Comparison of ENCODE assay signal across 25 mouse cellular contexts in the genomic region with DNA sequence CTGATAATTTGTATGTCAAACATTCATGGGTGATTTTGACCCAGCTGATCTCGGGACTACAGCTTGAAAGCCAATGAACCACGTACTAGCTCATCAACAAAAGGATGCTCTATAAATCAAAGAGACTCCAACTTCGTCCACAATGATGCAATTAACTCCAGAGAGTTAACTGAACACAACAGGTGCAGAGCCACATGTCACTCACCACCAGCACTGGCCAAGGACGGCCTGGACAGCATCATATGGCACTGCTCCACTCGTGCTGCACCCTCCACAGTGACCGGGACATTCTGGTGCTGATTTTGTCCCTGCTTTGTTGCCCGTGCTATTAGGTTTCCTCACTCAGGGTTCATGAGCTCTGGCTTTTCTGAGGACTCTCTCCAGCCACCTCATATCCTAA.
A peak's percentile ranks its signal among the peaks of the same experiment; 100 is the strongest.
DNase-seq lines count a peak whose midpoint lies in the region; ATAC-seq and TF ChIP-seq lines count a peak whose summit lies in the region.
"Had no signal": no experiment of that assay in that cellular context is flagged by ENCODE, and none has a peak within 500 bp of the region (broad histone marks: within the 10 kb centered on the region; RNA-seq: fewer than 3 reads in every experiment).

No protein-coding gene starts in this region.

- H3K9ac ChIP-seq in limb, embryonic 11.5 days (ENCODE audit: low read length), result no peak overlapping the region
- H3K9ac ChIP-seq: forebrain, embryonic 13.5 days; forebrain, postnatal 0 days; heart, embryonic 12.5 days; heart, embryonic 15.5 days; hindbrain, embryonic 13.5 days had no signal

- no peak overlapping the region for H3K27ac ChIP-seq in limb, embryonic 11.5 days (replicated peaks; ENCODE audit: low read depth, low read length)
- H3K27ac ChIP-seq in limb, embryonic 10.5 days, result no peak overlapping the region
- H3K27ac ChIP-seq: forebrain, embryonic 10.5 days; forebrain, embryonic 13.5 days; gastrocnemius, adult 2 months; heart, embryonic 15.5 days; hindbrain, embryonic 10.5 days; hindbrain, embryonic 13.5 days had no signal

- no peaks in the 10 kb centered on the region for H3K4me1 ChIP-seq in limb, embryonic 11.5 days (ENCODE audit: control insufficient read depth, insufficient read depth, low read length)
- peaks cover 23% of the 10 kb centered on the region for H3K4me1 ChIP-seq in limb, embryonic 10.5 days
- H3K4me1 ChIP-seq: forebrain, embryonic 10.5 days; forebrain, embryonic 13.5 days; hindbrain, embryonic 10.5 days; hindbrain, embryonic 13.5 days had no signal

- 44% methylated on average over 7 of the region's 7 CpGs for WGBS in limb, embryonic 11.5 days
- 55% methylated on average over 7 of the region's 7 CpGs for WGBS in limb, embryonic 10.5 days

- no peak overlapping the region for H3K4me2 ChIP-seq in limb, embryonic 11.5 days (ENCODE audit: low read depth, severe bottlenecking)
- H3K4me2 ChIP-seq in myocyte (ENCODE audit: low read depth), result peak overlapping the region; percentile 30
- H3K4me2 ChIP-seq: forebrain, embryonic 13.5 days; heart, embryonic 12.5 days; heart, embryonic 15.5 days; hindbrain, embryonic 13.5 days had no signal

- H3K9me3 ChIP-seq in limb, embryonic 11.5 days (ENCODE audit: control insufficient read depth, low read length), result no peaks in the 10 kb centered on the region
- no peaks in the 10 kb centered on the region for H3K9me3 ChIP-seq in limb, embryonic 10.5 days (replicated peaks)
- H3K9me3 ChIP-seq: forebrain, embryonic 10.5 days; forebrain, embryonic 13.5 days; heart, embryonic 12.5 days; heart, embryonic 15.5 days; hindbrain, embryonic 10.5 days; hindbrain, embryonic 13.5 days had no signal

- no peaks in the 10 kb centered on the region for H3K79me2 ChIP-seq in myocyte (ENCODE audit: control insufficient read depth, insufficient read depth)

- H3K4me3 ChIP-seq in limb, embryonic 11.5 days (ENCODE audit: low read depth, low read length), result no peak overlapping the region
- no peak overlapping the region for H3K4me3 ChIP-seq in limb, embryonic 10.5 days
- no peak overlapping the region for H3K4me3 ChIP-seq in myocyte
- H3K4me3 ChIP-seq: forebrain, embryonic 10.5 days; forebrain, embryonic 13.5 days; gastrocnemius, adult 2 months; heart, embryonic 12.5 days; heart, embryonic 15.5 days; hindbrain, embryonic 10.5 days; hindbrain, embryonic 13.5 days had no signal

- ATAC-seq in limb, embryonic 11.5 days (ENCODE audit: insufficient number of reproducible peaks, low FRiP score, low TSS enrichment, low read depth), result peak; percentile 53; the same call in 1 of the 2 replicates
- ATAC-seq: CD4-positive, CD25-positive, alpha-beta regulatory T cell, adult 4 months; forebrain, embryonic 13.5 days; forebrain, postnatal 0 days; hindbrain, embryonic 16.5 days had no signal

- no peaks in the 10 kb centered on the region for H3K36me3 ChIP-seq in limb, embryonic 11.5 days (ENCODE audit: control insufficient read depth, insufficient read depth, low read length)
- H3K36me3 ChIP-seq in limb, embryonic 10.5 days, result no peaks in the 10 kb centered on the region
- no peaks in the 10 kb centered on the region for H3K36me3 ChIP-seq in myocyte (ENCODE audit: control insufficient read depth, insufficient read depth)
- H3K36me3 ChIP-seq: forebrain, embryonic 10.5 days; heart, embryonic 12.5 days; heart, embryonic 15.5 days; hindbrain, embryonic 10.5 days; hindbrain, embryonic 13.5 days had no signal

- H3ac ChIP-seq in myocyte (ENCODE audit: control insufficient read depth, insufficient read length), result no peak overlapping the region

- no peak for DNase-seq in limb, embryonic 11.5 days (ENCODE audit: low spot score)
- no peak for DNase-seq in limb, embryonic 10.5 days (ENCODE audit: low spot score)
- DNase-seq in retina, embryonic 14.5 days (ENCODE audit: low spot score), result peak; percentile 1
- no peak for DNase-seq in retina, postnatal 1 day
- no peak for DNase-seq in right cerebral cortex, postnatal 4 days
- DNase-seq: adrenal gland, adult 2 months; adrenal gland, postnatal 14 days; B cell, adult 2 months; cerebellum, adult 11 months; cerebellum, adult 8-10 months; forebrain, postnatal 0 days; gastrocnemius, adult 2 months; gastrocnemius, postnatal 25 days; heart, adult 18-20 months; heart, postnatal 10 days; heart, postnatal 36 days had no signal

- no peaks in the 10 kb centered on the region for H3K27me3 ChIP-seq in limb, embryonic 11.5 days (ENCODE audit: control insufficient read depth, insufficient read depth, low read length)
- no peaks in the 10 kb centered on the region for H3K27me3 ChIP-seq in limb, embryonic 10.5 days (ENCODE audit: low read depth, poor library complexity, severe bottlenecking)
- H3K27me3 ChIP-seq in myocyte (ENCODE audit: control insufficient read depth, insufficient read depth, insufficient read length), result no peaks in the 10 kb centered on the region
- H3K27me3 ChIP-seq: forebrain, embryonic 13.5 days; heart, embryonic 12.5 days; heart, embryonic 15.5 days; hindbrain, embryonic 13.5 days had no signal

- no peak for TF ChIP-seq POLR2A in myocyte (IDR thresholded peaks at IDR 0.05; ENCODE audit: insufficient read length, low read depth)

TF ChIP-seq in myocyte, 11 proteins besides CTCF, POLR2A, EP300 and RAD21:
- TF ChIP-seq USF1 (IDR thresholded peaks at IDR 0.05; ENCODE audit: low read depth), result no peak
- no peak for TF ChIP-seq REST (IDR thresholded peaks at IDR 0.05; ENCODE audit: insufficient read depth, insufficient read length)
- TF ChIP-seq POLR2AphosphoS2 (IDR thresholded peaks at IDR 0.05; ENCODE audit: insufficient read length, low read depth), result no peak
- peak; percentile 29 for TF ChIP-seq TCF3 (IDR thresholded peaks at IDR 0.05; ENCODE audit: insufficient read length, low read depth)
- no peak for TF ChIP-seq TCF12 (IDR thresholded peaks at IDR 0.05; ENCODE audit: insufficient read depth, poor library complexity, severe bottlenecking)
- no peak for TF ChIP-seq MAX (IDR thresholded peaks at IDR 0.05; ENCODE audit: low read depth)
- peak; percentile 88 to 99 (median 90) for TF ChIP-seq MYOD1 (IDR thresholded peaks at IDR 0.05; ENCODE audit: control insufficient read depth in 1 of 3, insufficient read length in 2 of 3, low read depth in 2 of 3)
- TF ChIP-seq CEBPB (IDR thresholded peaks at IDR 0.05; ENCODE audit: insufficient read depth, poor library complexity, severe bottlenecking), result peak; percentile 58; the same call in 1 of the 2 replicates
- TF ChIP-seq E2F4 (IDR thresholded peaks at IDR 0.05; ENCODE audit: insufficient read depth), result no peak
- peak; percentile 20 to 68 (median 49) for TF ChIP-seq MYOG (IDR thresholded peaks at IDR 0.05; ENCODE audit: control insufficient read depth in 1 of 3, insufficient read depth in 1 of 3, insufficient read length in 2 of 3, low read depth in 2 of 3)
- no peak for TF ChIP-seq SRF (IDR thresholded peaks at IDR 0.05; ENCODE audit: control insufficient read depth, insufficient read length, low read depth)
